Mouse (Mus musculus) inflammation-experienced regulatory T-cells, adult 6 months (primary cell): ENCODE results near the gene Hand1. TPM values are rescaled to one million over a fixed set of nuclear protein-coding genes. Genes with fewer than 3 reads are reported as not detected.

Experiments
- ATAC-seq: one replicate; pipeline ENCODE4 v1.8.0; 2017
- polyA plus RNA-seq, 3 experiments: library from polyadenylated mRNA; unstranded; fragments of 100-300 nt; shearing (Covaris generic); gene quantifications; one replicate each; pipeline ENCODE4 v1.2.1; 2017

Hand1 gene
- polyA plus RNA-seq, 3 experiments from 2014 or later: not detected

GRCm38 (mm10) chr11:57800971-57801765 lies 31.4 kb downstream of the Hand1 start, which contains the start of gene Sap30l:
Sap30l (plus strand) TSS chr11:57801637.
- ATAC-seq: peak; percentile 97

- ATAC-seq: no peak
Observed at GRCm38 (mm10) chr11:57800266-57800951, 32.2 kb downstream of the Hand1 start.

GRCm38 (mm10) chr11:57799456-57799855 lies 33.2 kb downstream of the Hand1 start:
- no peak for ATAC-seq

GRCm38 (mm10) chr11:57797828-57798227 lies 34.8 kb downstream of the Hand1 start:
- ATAC-seq: no peak

GRCm38 (mm10) chr11:57795086-57795485 lies 37.5 kb downstream of the Hand1 start:
- ATAC-seq: no peak

GRCm38 (mm10) chr11:57790866-57791535 lies 41.6 kb downstream of the Hand1 start:
- ATAC-seq: no peak

- peak; percentile 43 for ATAC-seq
Observed at GRCm38 (mm10) chr11:57787913-57788312, 44.7 kb downstream of the Hand1 start.

GRCm38 (mm10) chr11:57786616-57787418 lies 45.8 kb downstream of the Hand1 start:
- no peak for ATAC-seq

GRCm38 (mm10) chr11:57779824-57780223 lies 52.8 kb downstream of the Hand1 start:
- no peak for ATAC-seq

Other genes with a start within 250 kb of the Hand1 start
- 1 to 10 TPM; 2.8 to 5.2 (median 4.6) TPM for gene Galnt10, start 187.4 kb downstream of the Hand1 start, polyA plus RNA-seq
- 1 to 10 TPM; 4.9 to 6.9 (median 6.7) TPM for gene Sap30l, start 31.2 kb downstream of the Hand1 start, polyA plus RNA-seq
- 10 to 100 TPM; 21.0 to 29.3 (median 24.1) TPM for gene Larp1, start 176.2 kb upstream of the Hand1 start, polyA plus RNA-seq